Mouse (Mus musculus): Measurements from ENCODE around the gene Ugt1a1. TPM values are rescaled to one million over a fixed set of nuclear protein-coding genes. Genes with fewer than 3 reads are reported as not detected.
A peak's percentile ranks its signal among the peaks of the same experiment; 100 is the strongest.

Gene Ugt1a1
- polyA plus RNA-seq, 1 experiment from 2014 or later = 1.2 TPM

- H3K27ac ChIP-seq = no peak overlapping the region
- no peak overlapping the region for H3K9ac ChIP-seq
- H3K36me3 ChIP-seq = no peaks in the 10 kb centered on the region
- H3K27me3 ChIP-seq = no peaks in the 10 kb centered on the region
- no peaks in the 10 kb centered on the region for H3K4me1 ChIP-seq
- WGBS = 75% methylated on average over 6 of the region's 6 CpGs
- H3K4me3 ChIP-seq (replicated peaks) = no peak overlapping the region
- H3K4me2 ChIP-seq = no peak overlapping the region
- H3K9me3 ChIP-seq (replicated peaks) = peaks cover 97% of the 10 kb centered on the region
- no peak for ATAC-seq (replicated peaks; ENCODE audit: low FRiP score)
Measured at GRCm38 (mm10) chr1:88230981-88231802, 19.4 kb downstream of the Ugt1a1 start.

- H3K9me3 ChIP-seq (replicated peaks) = peaks cover 94% of the 10 kb centered on the region
- ATAC-seq (replicated peaks; ENCODE audit: low FRiP score) = no peak
Measured at GRCm38 (mm10) chr1:88231803-88232499, 20.2 kb downstream of the Ugt1a1 start.

GRCm38 (mm10) chr1:88232664-88233380 lies 21.1 kb downstream of the Ugt1a1 start:
- Histone ChIP-seq H3K4me3 (replicated peaks) (no peak overlapping the region), H3K4me1 (no peaks in the 10 kb centered on the region), H3K27ac (no peak overlapping the region), H3K27me3 (no peaks in the 10 kb centered on the region), H3K4me2 (no peak overlapping the region), H3K9ac (no peak overlapping the region), H3K9me3 (replicated peaks) (peaks cover 93% of the 10 kb centered on the region), H3K36me3 (no peaks in the 10 kb centered on the region)
- ATAC-seq (replicated peaks; ENCODE audit: low FRiP score) = no peak
- WGBS = 57% methylated on average over 3 of the region's 3 CpGs

More at GRCm38 (mm10) chr1:88231803-88232499, 20.2 kb downstream of the Ugt1a1 start:
- Histone ChIP-seq H3K4me3 (replicated peaks) (no peak overlapping the region), H3K4me1 (no peaks in the 10 kb centered on the region), H3K27me3 (no peaks in the 10 kb centered on the region), H3K9ac (no peak overlapping the region), H3K36me3 (no peaks in the 10 kb centered on the region), H3K4me2 (no peak overlapping the region), H3K27ac (no peak overlapping the region)
- WGBS = 68% methylated on average over 7 of the region's 7 CpGs

GRCm38 (mm10) chr1:88233421-88234247 lies 21.9 kb downstream of the Ugt1a1 start:
- Histone ChIP-seq H3K4me2 (no peak overlapping the region), H3K9me3 (replicated peaks) (peaks cover 93% of the 10 kb centered on the region), H3K4me3 (replicated peaks) (no peak overlapping the region), H3K27me3 (no peaks in the 10 kb centered on the region), H3K36me3 (no peaks in the 10 kb centered on the region), H3K9ac (no peak overlapping the region), H3K4me1 (no peaks in the 10 kb centered on the region), H3K27ac (no peak overlapping the region)
- WGBS = 69% methylated on average over 14 of the region's 14 CpGs
- no peak for ATAC-seq (replicated peaks; ENCODE audit: low FRiP score)

GRCm38 (mm10) chr1:88234248-88234610 lies 22.5 kb downstream of the Ugt1a1 start:
- H3K9ac ChIP-seq = no peak overlapping the region
- H3K36me3 ChIP-seq = no peaks in the 10 kb centered on the region
- no peaks in the 10 kb centered on the region for H3K27me3 ChIP-seq
- no peak overlapping the region for H3K4me3 ChIP-seq (replicated peaks)
- no peak overlapping the region for H3K27ac ChIP-seq
- H3K4me2 ChIP-seq = no peak overlapping the region
- WGBS = 68% methylated on average over 4 of the region's 4 CpGs
- no peaks in the 10 kb centered on the region for H3K4me1 ChIP-seq
- H3K9me3 ChIP-seq (replicated peaks) = peaks cover 93% of the 10 kb centered on the region
- no peak for ATAC-seq (replicated peaks; ENCODE audit: low FRiP score)

GRCm38 (mm10) chr1:88234646-88235045 lies 22.9 kb downstream of the Ugt1a1 start:
- Histone ChIP-seq H3K27me3 (no peaks in the 10 kb centered on the region), H3K4me2 (no peak overlapping the region), H3K4me1 (no peaks in the 10 kb centered on the region), H3K9me3 (replicated peaks) (peaks cover 93% of the 10 kb centered on the region), H3K4me3 (replicated peaks) (no peak overlapping the region), H3K36me3 (no peaks in the 10 kb centered on the region), H3K27ac (no peak overlapping the region), H3K9ac (no peak overlapping the region)
- 46% methylated on average over 5 of the region's 5 CpGs for WGBS
- ATAC-seq (replicated peaks; ENCODE audit: low FRiP score) = no peak

- Histone ChIP-seq H3K4me3 (replicated peaks) (no peak overlapping the region), H3K9ac (no peak overlapping the region), H3K9me3 (replicated peaks) (peaks cover 93% of the 10 kb centered on the region), H3K4me2 (no peak overlapping the region), H3K27ac (no peak overlapping the region), H3K4me1 (no peaks in the 10 kb centered on the region), H3K27me3 (no peaks in the 10 kb centered on the region), H3K36me3 (no peaks in the 10 kb centered on the region)
- WGBS = 66% methylated on average over 11 of the region's 11 CpGs
- ATAC-seq (replicated peaks; ENCODE audit: low FRiP score) = no peak
Measured at GRCm38 (mm10) chr1:88235046-88235893, 23.5 kb downstream of the Ugt1a1 start.

GRCm38 (mm10) chr1:88235894-88236415 lies 24.2 kb downstream of the Ugt1a1 start:
- Histone ChIP-seq H3K9me3 (replicated peaks) (peaks cover 94% of the 10 kb centered on the region), H3K36me3 (no peaks in the 10 kb centered on the region), H3K4me3 (replicated peaks) (no peak overlapping the region), H3K9ac (no peak overlapping the region), H3K27me3 (no peaks in the 10 kb centered on the region), H3K4me2 (no peak overlapping the region), H3K4me1 (no peaks in the 10 kb centered on the region), H3K27ac (no peak overlapping the region)
- WGBS = 59% methylated on average over 4 of the region's 4 CpGs
- peak; percentile 34; the same call in 1 of the 2 replicates for ATAC-seq (replicated peaks; ENCODE audit: low FRiP score)

GRCm38 (mm10) chr1:88237311-88237710 lies 25.6 kb downstream of the Ugt1a1 start:
- Histone ChIP-seq H3K4me3 (replicated peaks) (no peak overlapping the region), H3K4me2 (no peak overlapping the region), H3K4me1 (no peaks in the 10 kb centered on the region), H3K36me3 (no peaks in the 10 kb centered on the region), H3K27ac (no peak overlapping the region), H3K9me3 (replicated peaks) (peaks cover 86% of the 10 kb centered on the region), H3K9ac (no peak overlapping the region), H3K27me3 (no peaks in the 10 kb centered on the region)
- ATAC-seq (replicated peaks; ENCODE audit: low FRiP score) = no peak
- 78% methylated on average over 5 of the region's 5 CpGs for WGBS

GRCm38 (mm10) chr1:88238771-88239170 lies 27.0 kb downstream of the Ugt1a1 start:
- no peaks in the 10 kb centered on the region for H3K4me1 ChIP-seq
- no peak for ATAC-seq (replicated peaks; ENCODE audit: low FRiP score)
- H3K4me3 ChIP-seq (replicated peaks) = no peak overlapping the region
- H3K27me3 ChIP-seq = no peaks in the 10 kb centered on the region
- 76% methylated on average over 6 of the region's 6 CpGs for WGBS
- H3K9ac ChIP-seq = no peak overlapping the region
- H3K27ac ChIP-seq = no peak overlapping the region
- H3K9me3 ChIP-seq (replicated peaks) = peaks cover 84% of the 10 kb centered on the region
- no peak overlapping the region for H3K4me2 ChIP-seq
- H3K36me3 ChIP-seq = no peaks in the 10 kb centered on the region

GRCm38 (mm10) chr1:88240072-88240471 lies 28.3 kb downstream of the Ugt1a1 start:
- Histone ChIP-seq H3K9ac (no peak overlapping the region), H3K27me3 (no peaks in the 10 kb centered on the region), H3K36me3 (no peaks in the 10 kb centered on the region), H3K4me1 (no peaks in the 10 kb centered on the region), H3K4me3 (replicated peaks) (no peak overlapping the region), H3K4me2 (no peak overlapping the region), H3K27ac (no peak overlapping the region), H3K9me3 (replicated peaks) (peaks cover 75% of the 10 kb centered on the region)
- 72% methylated on average over 5 of the region's 5 CpGs for WGBS
- ATAC-seq (replicated peaks; ENCODE audit: low FRiP score) = no peak

Measured in kidney, embryonic 15.5 days (tissue).